Mouse (Mus musculus) midbrain, postnatal 0 days (tissue): ENCODE measurements around the gene Nob1. TPM values are rescaled to one million over a fixed set of nuclear protein-coding genes. Genes with fewer than 3 reads are reported as not detected.
A peak's percentile ranks its signal among the peaks of the same experiment; 100 is the strongest.

Source experiments
- ATAC-seq: fragments of 200-750 bp; cut with Nextera tagmentation; 2 replicates; pipeline ENCODE4 v1.8.0; 2017; ENCODE audit warnings: moderate number of reproducible peaks, mild to moderate bottlenecking, moderate TSS enrichment, moderate library complexity; ENCODE audit not compliant: low FRiP score
- DNase-seq: peaks from one replicate; pipeline ENCODE4 v3.0.0-alpha.2; 2015; ENCODE audit warnings: low spot score
- H3K27ac ChIP-seq: fragments of 300-500 bp; sonication (generic); 2 replicates; pipeline ENCODE4 v1.5.1; 2014; ENCODE audit warnings: low read depth, mild to moderate bottlenecking, low read length, mixed read lengths
- H3K27me3 ChIP-seq: fragments of 300-500 bp; sonication (generic); 2 replicates; pipeline ENCODE4 v1.6.1; 2014; ENCODE audit warnings: low read length, control low read depth, mixed read lengths; ENCODE audit not compliant: insufficient read depth
- H3K36me3 ChIP-seq: fragments of 300-500 bp; sonication (generic); 2 replicates; pipeline ENCODE4 v1.6.1; 2014; ENCODE audit warnings: low read length, control low read depth, mixed read lengths; ENCODE audit not compliant: insufficient read depth
- H3K4me1 ChIP-seq: fragments of 300-500 bp; sonication (generic); 2 replicates; pipeline ENCODE4 v1.6.1; 2014; ENCODE audit warnings: mild to moderate bottlenecking, control low read depth, antibody characterized with exemption, low read length, mixed read lengths; ENCODE audit not compliant: insufficient read depth
- H3K4me2 ChIP-seq: fragments of 300-500 bp; sonication (generic); 2 replicates; pipeline ENCODE4 v1.6.1; 2014; ENCODE audit warnings: low read depth, mild to moderate bottlenecking, low read length, mixed read lengths; ENCODE audit not compliant: poor library complexity, severe bottlenecking
- H3K4me3 ChIP-seq: fragments of 300-500 bp; sonication (generic); 2 replicates; pipeline ENCODE4 v1.5.1; 2014; ENCODE audit warnings: low read depth, mild to moderate bottlenecking, low read length, moderate library complexity
- H3K9ac ChIP-seq: fragments of 300-500 bp; sonication (generic); replicated peaks from 2 replicates; pipeline ENCODE4 v1.6.1; 2014; ENCODE audit warnings: mild to moderate bottlenecking, low read length, moderate library complexity, mixed read lengths; ENCODE audit not compliant: poor library complexity, severe bottlenecking
- H3K9me3 ChIP-seq: fragments of 300-500 bp; sonication (generic); 2 replicates; pipeline ENCODE4 v1.6.1; 2016; ENCODE audit warnings: low read length, control low read depth
- CTCF ChIP-seq: IDR thresholded peaks from 2 replicates; pipeline ENCODE4 v1.5.1; 2016; ENCODE audit warnings: antibody characterized with exemption, mild to moderate bottlenecking
- WGBS: fragments of 180-500 bp; shearing (Covaris S2); extraction: QIAGEN DNeasy Blood & Tissue Kit; methylation state at CpG from one replicate; pipeline ENCODE4 v1.1.7; 2014; 5-methylcytosine and 5-hydroxymethylcytosine counted together
- polyA plus RNA-seq: library from polyadenylated mRNA; unstranded; fragments of >200 nt; fragmentation: Nextera tagmentation; extraction: Ambion mirVana; gene quantifications from 2 replicates; pipeline ENCODE4 v1.2.1, GENCODE M21; 2015
- total RNA-seq: library from RNA; depleted of rRNA; stranded (reverse); fragments of >200 nt; gene quantifications from 2 replicates; pipeline ENCODE4 v1.2.3, GENCODE M21; 2014

Gene Nob1
- total and polyA plus RNA-seq, 2 experiments from 2014 or later: 19.5 to 52.7 TPM

DNA sequence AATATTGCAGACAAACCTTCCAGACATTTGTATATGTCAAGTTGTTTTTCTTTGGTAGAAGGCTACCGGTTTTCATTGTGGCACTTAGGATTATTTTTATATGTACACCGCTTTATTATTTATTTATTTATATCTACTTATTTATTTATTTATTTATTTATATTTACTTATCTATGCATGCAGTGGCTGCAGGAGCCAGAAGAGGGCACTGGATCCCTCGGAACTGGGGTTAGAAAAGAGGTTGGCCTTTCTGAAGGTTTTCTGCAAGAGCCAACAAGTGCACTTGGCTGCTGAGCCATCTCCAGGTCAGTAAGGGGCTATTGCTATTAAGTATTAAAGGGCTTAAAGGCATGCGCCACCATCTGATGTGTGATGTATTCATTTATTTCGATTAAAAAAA lies 37.0 kb downstream of the Nob1 start:
- no peaks in the 10 kb centered on the region for H3K9me3 ChIP-seq
- H3K27me3 ChIP-seq: no peaks in the 10 kb centered on the region
- peak; percentile 60 for TF ChIP-seq CTCF
- no peaks in the 10 kb centered on the region for H3K4me1 ChIP-seq
- 64% methylated on average over 5 of the region's 5 CpGs for WGBS
- no peak overlapping the region for H3K4me2 ChIP-seq
- no peak overlapping the region for H3K9ac ChIP-seq
- H3K36me3 ChIP-seq: no peaks in the 10 kb centered on the region
- DNase-seq (peak; percentile 65), ATAC-seq (no peak)
- no peak overlapping the region for H3K4me3 ChIP-seq
- H3K27ac ChIP-seq: no peak overlapping the region

DNA sequence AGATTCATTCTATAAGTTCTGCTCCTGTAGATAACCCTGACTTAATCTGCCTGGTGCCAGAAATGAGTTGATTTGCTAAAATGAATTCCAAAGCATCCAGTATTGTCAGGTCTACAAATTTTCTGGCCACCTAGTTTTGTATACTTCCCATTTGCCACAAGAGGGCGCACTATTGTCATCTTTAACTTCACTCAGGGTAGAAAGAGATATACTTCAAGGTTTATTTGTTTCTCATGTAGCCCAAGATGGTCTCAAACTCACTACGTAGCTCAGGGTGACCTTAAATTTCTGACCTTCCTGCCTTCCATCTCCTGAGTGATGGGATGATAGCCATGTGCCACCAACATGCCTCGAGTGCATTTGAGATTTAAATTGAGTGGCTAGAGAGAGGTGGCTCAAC lies 38.2 kb downstream of the Nob1 start:
- Histone ChIP-seq H3K9me3 (no peaks in the 10 kb centered on the region), H3K4me2 (no peak overlapping the region), H3K9ac (no peak overlapping the region), H3K4me3 (no peak overlapping the region), H3K4me1 (no peaks in the 10 kb centered on the region), H3K27ac (no peak overlapping the region), H3K36me3 (no peaks in the 10 kb centered on the region), H3K27me3 (no peaks in the 10 kb centered on the region)
- DNase-seq (peak; percentile 79), ATAC-seq (no peak)
- WGBS: 31% methylated on average over 3 of the region's 3 CpGs
- TF ChIP-seq CTCF: peak; percentile 79

DNA sequence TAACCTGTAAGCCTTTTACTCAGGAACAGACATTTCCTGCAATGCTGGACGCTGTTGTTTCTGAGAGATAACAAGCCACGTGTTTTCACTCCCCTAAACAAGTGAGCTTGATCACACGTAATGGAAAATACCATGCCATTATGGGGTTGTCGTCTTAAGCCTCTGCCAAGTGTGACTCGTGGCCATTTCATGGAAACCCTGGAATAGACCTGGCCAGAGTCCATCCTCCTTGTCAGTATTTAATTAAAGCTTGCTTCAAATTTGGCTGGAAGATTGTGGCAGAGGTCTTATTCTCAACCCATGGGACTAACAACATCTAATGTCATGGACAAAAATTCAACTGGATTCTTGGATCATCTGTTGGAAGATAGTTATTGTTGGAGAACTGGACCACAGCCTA lies 38.7 kb downstream of the Nob1 start:
- H3K27me3 ChIP-seq: no peaks in the 10 kb centered on the region
- ATAC-seq: no peak
- H3K9ac ChIP-seq: no peak overlapping the region
- H3K4me3 ChIP-seq: no peak overlapping the region
- no peaks in the 10 kb centered on the region for H3K36me3 ChIP-seq
- H3K9me3 ChIP-seq: no peaks in the 10 kb centered on the region
- 55% methylated on average over 5 of the region's 5 CpGs for WGBS
- H3K4me2 ChIP-seq: no peak overlapping the region
- no peak for DNase-seq
- no peaks in the 10 kb centered on the region for H3K4me1 ChIP-seq
- TF ChIP-seq CTCF: no peak
- no peak overlapping the region for H3K27ac ChIP-seq

GRCm38 (mm10) chr8:107385063-107385462 lies 39.8 kb downstream of the Nob1 start:
- Histone ChIP-seq H3K27ac (no peak overlapping the region), H3K9ac (no peak overlapping the region), H3K4me1 (no peaks in the 10 kb centered on the region), H3K36me3 (no peaks in the 10 kb centered on the region), H3K4me3 (no peak overlapping the region), H3K9me3 (no peaks in the 10 kb centered on the region), H3K27me3 (no peaks in the 10 kb centered on the region), H3K4me2 (no peak overlapping the region)
- TF ChIP-seq CTCF: no peak
- no peak for ATAC-seq
- 82% methylated on average over 2 of the region's 2 CpGs for WGBS
- no peak for DNase-seq

DNA sequence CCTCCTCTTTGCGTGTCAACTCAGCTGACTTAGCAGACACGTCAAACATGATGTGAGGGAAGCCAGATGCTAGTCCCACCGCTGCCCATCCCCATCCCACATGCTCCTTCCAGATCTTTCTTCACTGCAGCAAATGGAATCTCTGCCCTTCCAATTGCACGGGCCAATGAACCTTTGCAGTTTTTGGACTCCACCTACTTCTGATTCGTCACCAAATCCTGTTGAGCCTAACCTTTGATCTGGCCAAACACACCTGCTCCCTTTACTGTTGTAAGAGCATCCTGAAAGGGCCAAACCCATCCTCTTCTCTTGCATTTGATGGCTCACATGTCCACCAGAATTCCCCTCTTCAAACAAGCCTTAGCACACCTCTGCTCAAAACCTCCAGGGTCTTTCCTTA lies 40.2 kb downstream of the Nob1 start:
- DNase-seq: no peak
- Histone ChIP-seq H3K4me2 (no peak overlapping the region), H3K9ac (no peak overlapping the region), H3K27me3 (no peaks in the 10 kb centered on the region), H3K9me3 (no peaks in the 10 kb centered on the region), H3K36me3 (no peaks in the 10 kb centered on the region), H3K4me1 (no peaks in the 10 kb centered on the region), H3K27ac (no peak overlapping the region), H3K4me3 (no peak overlapping the region)
- no peak for TF ChIP-seq CTCF
- 60% methylated on average over 5 of the region's 5 CpGs for WGBS
- no peak for ATAC-seq

DNA sequence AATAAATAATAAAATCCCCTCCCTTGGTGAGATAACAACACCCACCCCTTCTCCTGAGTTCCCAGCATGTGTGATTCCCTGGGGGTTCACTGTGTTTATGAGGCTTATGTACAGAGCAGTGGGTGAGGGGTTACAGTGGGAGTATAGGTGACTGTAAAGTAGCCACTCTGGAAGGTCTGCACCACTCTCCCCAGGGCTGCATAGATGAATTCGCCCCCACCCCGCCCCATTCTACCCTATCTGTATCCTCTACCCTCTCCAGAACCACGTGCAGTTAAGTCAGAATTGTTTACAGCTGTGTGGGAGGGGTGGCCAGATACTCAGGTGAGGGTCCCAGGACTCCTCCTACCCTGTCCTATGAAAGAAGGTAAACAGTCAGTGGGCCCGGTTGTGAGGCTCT lies 42.0 kb downstream of the Nob1 start:
- WGBS: 79% methylated on average over 4 of the region's 4 CpGs
- Histone ChIP-seq H3K4me1 (no peaks in the 10 kb centered on the region), H3K4me2 (no peak overlapping the region), H3K4me3 (no peak overlapping the region), H3K36me3 (peaks cover 11% of the 10 kb centered on the region; the same call in 1 of the 2 replicates), H3K9ac (no peak overlapping the region), H3K27me3 (no peaks in the 10 kb centered on the region), H3K9me3 (no peaks in the 10 kb centered on the region), H3K27ac (no peak overlapping the region)
- no peak for TF ChIP-seq CTCF
- DNase-seq: no peak
- no peak for ATAC-seq
